Mouse (Mus musculus): ENCODE measurements at regions not wholly inside any gene's neighbourhood (a gene's known extent, or its start where the extent isn't known, plus 50 kb on each side); places are given as distances from the start of the nearest gene placed in this dataset.

DNA sequence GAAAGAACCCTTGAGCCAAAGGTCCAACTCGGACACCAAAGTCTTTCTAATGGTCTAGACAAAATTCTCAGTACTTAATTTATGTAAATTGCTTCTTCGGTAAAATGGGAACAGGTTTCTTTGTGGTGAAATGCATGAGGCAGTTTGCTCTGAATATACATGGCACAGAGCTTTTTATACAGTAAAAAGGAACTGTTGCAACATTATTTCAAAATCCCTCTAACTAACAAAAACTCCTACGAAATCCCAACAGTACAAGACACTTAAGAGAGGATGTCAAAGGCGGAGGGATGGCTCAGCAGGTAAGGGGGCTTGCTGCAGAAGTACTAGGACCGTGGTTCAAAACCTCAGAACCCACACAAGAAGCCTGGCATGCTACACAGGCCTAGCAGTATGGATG lies 248.4 kb downstream of the Barhl2 start:
- Histone ChIP-seq H3K4me1 (ENCODE audit: control insufficient read depth, insufficient read depth, low read length) (no peaks in the 10 kb centered on the region), H3K4me3 (ENCODE audit: insufficient read depth, low read length) (no peak overlapping the region), H3K27ac (ENCODE audit: insufficient read depth, low read length) (no peak overlapping the region)
- TF ChIP-seq CTCF (IDR thresholded peaks at IDR 0.05; ENCODE audit: borderline replicate concordance, insufficient read depth, low read length) (no peak), POLR2A (IDR thresholded peaks at IDR 0.05; ENCODE audit: low read depth, low read length) (no peak)

DNA sequence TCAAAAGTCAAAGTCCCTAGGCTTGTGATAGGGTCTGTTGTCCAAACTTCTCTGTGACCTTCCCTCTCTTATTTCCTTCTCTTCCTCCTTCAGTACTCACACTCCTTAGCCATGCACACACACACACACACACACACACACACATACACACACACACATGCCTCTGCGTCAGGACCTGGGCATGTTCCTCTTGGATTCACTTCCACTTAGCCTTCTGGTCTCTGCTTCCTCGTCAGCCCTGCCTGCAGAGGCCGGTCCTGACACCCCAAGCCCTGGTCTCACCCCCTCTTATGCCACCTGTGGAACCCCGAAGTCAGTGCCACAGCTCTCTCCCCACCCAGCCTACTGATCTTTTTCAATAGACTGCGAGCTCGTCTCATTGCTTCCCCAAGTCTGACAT lies 250.3 kb downstream of the Barhl2 start:
- no peaks in the 10 kb centered on the region for H3K4me1 ChIP-seq (ENCODE audit: control insufficient read depth, insufficient read depth, low read length)
- H3K27ac ChIP-seq (ENCODE audit: insufficient read depth, low read length) = no peak overlapping the region
- no peak for TF ChIP-seq POLR2A (IDR thresholded peaks at IDR 0.05; ENCODE audit: low read depth, low read length)
- TF ChIP-seq CTCF (IDR thresholded peaks at IDR 0.05; ENCODE audit: borderline replicate concordance, insufficient read depth, low read length) = no peak
- no peak overlapping the region for H3K4me3 ChIP-seq (ENCODE audit: insufficient read depth, low read length)

DNA sequence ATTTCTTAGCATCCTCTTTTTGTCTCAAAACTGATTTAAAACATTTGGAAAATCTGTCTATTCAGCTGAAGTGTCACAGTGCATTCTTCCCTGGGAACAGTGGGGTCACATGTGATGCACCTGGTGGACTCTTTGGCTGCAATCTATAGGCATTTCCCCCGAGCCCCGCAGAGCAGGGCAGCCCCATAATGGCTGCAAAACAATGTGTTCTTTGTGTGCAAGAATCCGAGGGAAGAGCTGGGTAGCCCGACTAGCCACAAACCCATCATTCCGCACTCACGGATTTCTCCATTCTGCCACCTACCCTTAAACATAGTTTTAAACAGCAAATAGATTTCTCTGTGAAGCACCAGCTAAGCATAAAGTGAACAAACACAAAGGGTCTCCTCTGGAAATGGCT lies 252.2 kb downstream of the Barhl2 start:
- Histone ChIP-seq H3K27ac (ENCODE audit: insufficient read depth, low read length) (no peak overlapping the region), H3K4me1 (ENCODE audit: control insufficient read depth, insufficient read depth, low read length) (no peaks in the 10 kb centered on the region), H3K4me3 (ENCODE audit: insufficient read depth, low read length) (no peak overlapping the region)
- no peak for TF ChIP-seq CTCF (IDR thresholded peaks at IDR 0.05; ENCODE audit: borderline replicate concordance, insufficient read depth, low read length)
- TF ChIP-seq POLR2A (IDR thresholded peaks at IDR 0.05; ENCODE audit: low read depth, low read length) = no peak

DNA sequence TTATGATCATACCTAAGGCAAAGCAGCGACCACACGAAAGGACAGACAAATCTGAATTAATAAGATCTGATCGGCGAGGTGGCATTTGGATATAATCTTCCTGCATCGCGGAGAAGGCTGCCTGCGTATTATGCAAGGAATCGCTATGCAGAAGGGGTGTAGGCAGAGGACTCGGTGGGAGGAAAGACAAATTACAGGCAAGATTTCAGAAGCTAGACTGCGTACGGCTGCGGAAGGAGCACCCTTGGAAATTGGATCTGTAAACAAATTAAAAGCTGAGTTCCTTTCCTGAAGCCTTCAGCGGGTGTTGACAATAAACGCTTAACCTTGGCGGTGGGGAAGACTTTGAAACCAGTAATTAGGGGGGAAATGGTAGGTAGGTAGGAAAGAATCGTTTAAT lies 257.3 kb downstream of the Barhl2 start:
- H3K27ac ChIP-seq (ENCODE audit: insufficient read depth, low read length) = no peak overlapping the region
- H3K4me1 ChIP-seq (ENCODE audit: control insufficient read depth, insufficient read depth, low read length) = no peaks in the 10 kb centered on the region
- TF ChIP-seq POLR2A (IDR thresholded peaks at IDR 0.05; ENCODE audit: low read depth, low read length) = no peak
- no peak for TF ChIP-seq CTCF (IDR thresholded peaks at IDR 0.05; ENCODE audit: borderline replicate concordance, insufficient read depth, low read length)
- H3K4me3 ChIP-seq (ENCODE audit: insufficient read depth, low read length) = no peak overlapping the region

DNA sequence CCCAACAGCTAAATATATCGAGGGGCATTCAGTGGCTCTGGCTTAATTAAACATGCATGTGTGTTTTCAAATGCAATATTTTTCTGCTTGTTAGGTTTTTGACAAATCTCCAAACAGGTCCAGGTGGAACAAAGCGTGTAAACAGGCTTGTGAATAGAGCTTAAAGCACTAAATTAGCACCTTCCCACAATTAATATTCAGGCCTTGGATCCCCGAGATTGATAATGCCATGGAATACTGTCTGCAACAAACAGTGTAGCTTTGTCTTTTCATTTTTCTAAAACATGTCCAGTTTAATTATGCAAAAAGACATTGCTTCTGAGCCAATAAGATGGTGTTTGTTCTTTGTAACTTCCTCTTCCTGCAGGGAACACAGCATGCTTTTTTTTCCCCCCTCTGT lies 258.9 kb downstream of the Barhl2 start:
- no peak overlapping the region for H3K27ac ChIP-seq (ENCODE audit: insufficient read depth, low read length)
- TF ChIP-seq CTCF (IDR thresholded peaks at IDR 0.05; ENCODE audit: borderline replicate concordance, insufficient read depth, low read length) (no peak), POLR2A (IDR thresholded peaks at IDR 0.05; ENCODE audit: low read depth, low read length) (no peak)
- H3K4me3 ChIP-seq (ENCODE audit: insufficient read depth, low read length) = no peak overlapping the region
- no peaks in the 10 kb centered on the region for H3K4me1 ChIP-seq (ENCODE audit: control insufficient read depth, insufficient read depth, low read length)

DNA sequence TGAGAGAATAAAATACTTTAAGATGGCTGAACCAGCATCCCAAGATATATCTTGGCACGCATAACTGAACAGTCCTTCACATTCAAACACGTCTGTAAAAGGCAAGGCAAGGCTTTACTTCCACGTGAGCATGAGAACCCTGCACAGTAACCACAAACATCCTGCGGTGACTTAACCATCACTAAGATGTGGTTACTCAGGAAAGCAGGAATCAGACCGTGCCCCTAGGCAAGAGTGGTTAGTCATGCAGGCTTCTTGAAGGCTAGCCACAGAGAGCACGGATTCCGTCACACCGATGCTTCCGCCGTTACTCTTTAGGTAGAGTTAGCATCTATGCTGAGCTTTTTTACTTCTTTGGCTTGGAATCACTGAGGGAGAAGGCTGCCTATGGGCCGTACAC lies 266.8 kb downstream of the Barhl2 start:
- no peak overlapping the region for H3K27ac ChIP-seq (ENCODE audit: insufficient read depth, low read length)
- TF ChIP-seq POLR2A (IDR thresholded peaks at IDR 0.05; ENCODE audit: low read depth, low read length) = no peak
- TF ChIP-seq CTCF (IDR thresholded peaks at IDR 0.05; ENCODE audit: borderline replicate concordance, insufficient read depth, low read length) = no peak
- no peaks in the 10 kb centered on the region for H3K4me1 ChIP-seq (ENCODE audit: control insufficient read depth, insufficient read depth, low read length)
- no peak overlapping the region for H3K4me3 ChIP-seq (ENCODE audit: insufficient read depth, low read length)

DNA sequence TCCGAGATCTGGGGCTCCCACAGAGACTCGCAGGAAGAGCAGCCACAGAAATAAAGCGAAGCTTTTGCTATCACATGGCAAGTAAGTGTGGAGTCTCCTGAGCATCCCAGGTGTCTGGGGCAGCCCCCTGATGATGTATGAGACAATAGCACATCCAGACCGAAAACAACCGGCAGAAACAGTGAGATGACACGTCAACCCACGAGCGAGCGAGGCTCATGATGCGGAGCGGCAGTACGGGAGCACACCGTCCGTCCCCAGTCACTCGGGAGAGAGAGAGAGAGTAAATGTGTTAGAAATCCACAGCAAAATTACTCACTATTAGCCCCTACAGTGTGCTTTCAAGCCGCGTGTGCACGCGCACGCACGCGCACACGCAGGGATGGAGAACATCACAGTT lies 276.2 kb downstream of the Barhl2 start:
- TF ChIP-seq POLR2A (IDR thresholded peaks at IDR 0.05; ENCODE audit: low read depth, low read length) = no peak
- no peak for TF ChIP-seq CTCF (IDR thresholded peaks at IDR 0.05; ENCODE audit: borderline replicate concordance, insufficient read depth, low read length)
- no peaks in the 10 kb centered on the region for H3K4me1 ChIP-seq (ENCODE audit: control insufficient read depth, insufficient read depth, low read length)
- no peak overlapping the region for H3K27ac ChIP-seq (ENCODE audit: insufficient read depth, low read length)
- H3K4me3 ChIP-seq (ENCODE audit: insufficient read depth, low read length) = no peak overlapping the region

DNA sequence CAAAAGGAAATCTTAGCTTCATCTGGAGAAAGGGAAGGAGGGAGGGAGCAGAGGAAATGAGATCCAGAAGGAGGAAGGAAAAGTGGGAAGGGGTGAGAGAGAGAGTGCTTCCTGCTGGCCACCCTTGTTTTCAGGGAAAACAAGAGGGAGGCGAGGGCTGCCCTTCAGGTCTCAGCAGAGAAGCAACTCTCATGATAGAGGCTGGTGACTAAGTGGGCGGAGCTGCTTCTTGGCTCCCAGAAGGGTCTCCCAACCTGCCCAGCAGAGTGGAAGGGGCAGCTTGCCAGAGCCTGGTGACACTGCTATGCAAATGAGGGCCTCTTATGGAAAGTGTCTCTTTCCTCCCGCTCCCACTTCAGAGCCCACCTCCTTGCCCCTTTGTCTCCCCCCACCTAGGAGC lies 285.8 kb downstream of the Barhl2 start:
- no peak overlapping the region for H3K27ac ChIP-seq (ENCODE audit: insufficient read depth, low read length)
- TF ChIP-seq CTCF (IDR thresholded peaks at IDR 0.05; ENCODE audit: borderline replicate concordance, insufficient read depth, low read length) = no peak
- no peak for TF ChIP-seq POLR2A (IDR thresholded peaks at IDR 0.05; ENCODE audit: low read depth, low read length)
- no peak overlapping the region for H3K4me3 ChIP-seq (ENCODE audit: insufficient read depth, low read length)

DNA sequence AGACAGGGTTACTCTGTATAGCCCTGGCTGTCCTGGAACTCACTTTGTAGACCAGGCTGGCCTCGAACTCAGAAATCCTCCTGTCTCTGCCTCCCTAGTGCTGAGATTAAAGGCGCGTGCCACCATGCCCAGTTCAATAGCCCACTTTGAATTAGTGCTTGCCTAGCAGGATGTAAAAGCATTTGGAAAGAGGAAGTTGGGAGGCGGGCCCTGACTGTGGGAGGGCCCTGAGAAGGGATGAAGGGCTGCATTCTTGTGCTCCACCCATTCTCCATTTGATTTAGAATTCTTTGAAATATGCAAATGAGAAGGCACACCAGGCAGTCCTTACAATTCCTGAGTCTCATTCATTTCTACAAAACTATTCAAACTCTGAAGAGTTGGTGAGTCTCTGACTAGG lies 287.6 kb downstream of the Barhl2 start:
- no peak overlapping the region for H3K27ac ChIP-seq (ENCODE audit: insufficient read depth, low read length)
- no peak for TF ChIP-seq CTCF (IDR thresholded peaks at IDR 0.05; ENCODE audit: borderline replicate concordance, insufficient read depth, low read length)
- no peak for TF ChIP-seq POLR2A (IDR thresholded peaks at IDR 0.05; ENCODE audit: low read depth, low read length)
- H3K4me1 ChIP-seq (ENCODE audit: control insufficient read depth, insufficient read depth, low read length) = no peaks in the 10 kb centered on the region
- no peak overlapping the region for H3K4me3 ChIP-seq (ENCODE audit: insufficient read depth, low read length)

More for the DNA sequence above, 285.8 kb downstream of the Barhl2 start:
- H3K4me1 ChIP-seq (ENCODE audit: control insufficient read depth, insufficient read depth, low read length) = no peaks in the 10 kb centered on the region

DNA sequence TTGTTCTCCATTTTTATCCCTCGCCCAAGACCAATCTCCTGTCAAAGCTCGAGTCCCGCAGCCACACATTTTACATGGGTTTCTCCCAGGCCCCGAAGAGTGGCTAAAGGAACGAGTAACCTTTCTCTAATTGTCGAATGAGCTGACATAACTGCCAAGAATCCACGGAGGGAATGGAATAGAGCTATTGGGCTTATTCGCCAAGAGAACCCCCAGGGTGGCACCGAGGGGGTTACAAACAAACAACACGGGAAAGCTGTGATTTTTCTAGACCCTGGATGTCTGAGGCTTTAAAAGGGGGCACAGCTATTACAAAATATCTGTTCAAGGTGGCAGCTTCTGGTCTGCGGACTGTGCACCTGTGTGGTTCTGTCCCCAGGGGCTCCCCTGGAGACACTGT lies 290.4 kb downstream of the Barhl2 start:
- Histone ChIP-seq H3K4me3 (ENCODE audit: insufficient read depth, low read length) (no peak overlapping the region), H3K27ac (ENCODE audit: insufficient read depth, low read length) (no peak overlapping the region), H3K4me1 (ENCODE audit: control insufficient read depth, insufficient read depth, low read length) (no peaks in the 10 kb centered on the region)
- TF ChIP-seq CTCF (IDR thresholded peaks at IDR 0.05; ENCODE audit: borderline replicate concordance, insufficient read depth, low read length) (no peak), POLR2A (IDR thresholded peaks at IDR 0.05; ENCODE audit: low read depth, low read length) (no peak)

DNA sequence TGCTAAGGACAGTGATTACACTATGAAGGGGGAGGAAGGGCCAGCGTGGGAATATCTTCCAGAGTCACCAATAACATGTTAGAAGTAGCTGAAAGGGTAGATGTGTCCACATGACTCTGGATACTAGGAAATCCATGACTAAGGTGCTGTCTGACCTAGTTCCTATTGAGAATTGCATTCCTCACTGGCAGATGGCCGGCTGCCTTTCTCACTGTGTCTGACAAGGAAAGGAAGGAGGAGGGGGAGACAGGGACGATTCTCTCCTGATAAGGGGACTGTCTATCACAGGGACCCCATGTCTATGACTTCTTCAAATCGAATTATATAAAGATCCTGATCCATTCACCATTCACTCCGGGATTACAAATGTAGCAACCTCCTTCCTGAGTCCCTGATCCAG lies 289.9 kb downstream of the Zfp326 start:
- Histone ChIP-seq H3K4me1 (ENCODE audit: control insufficient read depth, insufficient read depth, low read length) (no peaks in the 10 kb centered on the region), H3K27ac (ENCODE audit: insufficient read depth, low read length) (no peak overlapping the region), H3K4me3 (ENCODE audit: insufficient read depth, low read length) (no peak overlapping the region)
- TF ChIP-seq POLR2A (IDR thresholded peaks at IDR 0.05; ENCODE audit: low read depth, low read length) (no peak), CTCF (IDR thresholded peaks at IDR 0.05; ENCODE audit: borderline replicate concordance, insufficient read depth, low read length) (no peak)

Data from embryonic fibroblast, embryonic 13.5 days (primary cell).